Mouse (Mus musculus) pancreas, adult 10 weeks (tissue): Measurements from ENCODE around the gene Slc35e1. TPM values are rescaled to one million over a fixed set of nuclear protein-coding genes. Genes with fewer than 3 reads are reported as not detected.

Source experiments
- polyA plus RNA-seq: library from polyadenylated mRNA; stranded (reverse); fragments of 350-450 nt; fragmentation: Illumina TruSeq; extraction: RNeasy Lipid Tissue Mini Kit (QIAGEN cat#74804); gene quantifications from one replicate; pipeline ENCODE4 v1.2.3, GENCODE M21; 2015; ENCODE audit warnings: low read depth, low replicate concordance; ENCODE audit not compliant: insufficient read depth

Gene Slc35e1
- polyA plus RNA-seq, result 5.9 TPM

GRCm38 (mm10) chr8:72491680-72492621, at the start of gene Slc35e1:
Gene Slc35e1, minus strand, starts transcription at chr8:72492614.

GRCm38 (mm10) chr8:72474826-72475546, 17.4 kb downstream of the Slc35e1 start, which contains the start of gene Cherp:
Gene Cherp, minus strand, starts transcription at chr8:72475226.

GRCm38 (mm10) chr8:72443338-72443993, 48.9 kb downstream of the Slc35e1 start, which contains the start of the genes Calr3 and 1700030K09Rik:
Gene Calr3, minus strand, starts transcription at chr8:72443870.
Gene 1700030K09Rik, plus strand, starts transcription at chr8:72443880.

Other genes starting within 250 kb of the Slc35e1 start
- not detected for gene Gm10282, start 187.4 kb downstream of the Slc35e1 start, polyA plus RNA-seq
- 28.8 TPM for gene Klf2, start 173.6 kb downstream of the Slc35e1 start, polyA plus RNA-seq
- 18.4 TPM for gene Eps15l1, start 71.2 kb downstream of the Slc35e1 start, polyA plus RNA-seq
- not detected for gene Calr3, start 48.7 kb downstream of the Slc35e1 start, polyA plus RNA-seq
- 3.2 TPM for gene 1700030K09Rik, start 48.7 kb downstream of the Slc35e1 start, polyA plus RNA-seq
- 13.3 TPM for gene Cherp, start 17.4 kb downstream of the Slc35e1 start, polyA plus RNA-seq
- 1.6 TPM for gene Med26, start 55.7 kb upstream of the Slc35e1 start, polyA plus RNA-seq
- 18.3 TPM for gene Smim7, start 78.5 kb upstream of the Slc35e1 start, polyA plus RNA-seq
- gene Tmem38a, start 79.4 kb upstream of the Slc35e1 start, polyA plus RNA-seq, result 6.5 TPM
- gene Nwd1, start 154.1 kb upstream of the Slc35e1 start, polyA plus RNA-seq, result not detected
- 17.4 TPM for gene Sin3b, start 230.7 kb upstream of the Slc35e1 start, polyA plus RNA-seq